Mouse (Mus musculus) limb, embryonic 15.5 days (tissue): ENCODE data around the gene Arhgap10. TPM values are rescaled to one million over a fixed set of nuclear protein-coding genes. Genes with fewer than 3 reads are reported as not detected.
A peak's percentile ranks its signal among the peaks of the same experiment; 100 is the strongest.

ENCODE experiments used
- ATAC-seq: fragments of 200-750 bp; cut with Nextera tagmentation; 2 replicates; pipeline ENCODE4 v1.8.0; 2017; ENCODE audit warnings: low read depth, moderate TSS enrichment; ENCODE audit not compliant: insufficient number of reproducible peaks, low FRiP score, low TSS enrichment
- H3K27ac ChIP-seq: fragments of 300-500 bp; sonication (generic); 2 replicates; pipeline ENCODE4 v1.5.1; 2015; ENCODE audit warnings: moderate library complexity, mild to moderate bottlenecking, inconsistent platforms
- H3K27me3 ChIP-seq: fragments of 300-500 bp; sonication (generic); 2 replicates; pipeline ENCODE4 v1.6.1; 2015; ENCODE audit warnings: inconsistent platforms
- H3K36me3 ChIP-seq: fragments of 300-500 bp; sonication (generic); 2 replicates; pipeline ENCODE4 v1.6.1; 2015; ENCODE audit warnings: inconsistent platforms
- H3K4me1 ChIP-seq: fragments of 300-500 bp; sonication (generic); 2 replicates; pipeline ENCODE4 v1.6.1; 2015; ENCODE audit warnings: inconsistent platforms
- H3K4me2 ChIP-seq: fragments of 300-500 bp; sonication (generic); 2 replicates; pipeline ENCODE4 v1.6.1; 2015; ENCODE audit warnings: mild to moderate bottlenecking, inconsistent platforms
- H3K4me3 ChIP-seq: fragments of 300-500 bp; sonication (generic); 2 replicates; pipeline ENCODE4 v1.5.1; 2015; ENCODE audit warnings: mild to moderate bottlenecking, inconsistent platforms
- H3K9ac ChIP-seq: fragments of 300-500 bp; sonication (generic); 2 replicates; pipeline ENCODE4 v1.6.1; 2015; ENCODE audit warnings: inconsistent platforms
- H3K9me3 ChIP-seq: fragments of 300-500 bp; sonication (generic); 2 replicates; pipeline ENCODE4 v1.6.1; 2016; ENCODE audit warnings: inconsistent platforms
- WGBS: fragments of 180-500 bp; shearing (Covaris S2); methylation state at CpG from one replicate; pipeline ENCODE4 v1.1.7; 2015; 5-methylcytosine and 5-hydroxymethylcytosine counted together
- polyA plus RNA-seq: library from polyadenylated mRNA; unstranded; fragments of >200 nt; fragmentation: Nextera tagmentation; extraction: Ambion mirVana; gene quantifications from 2 replicates; pipeline ENCODE4 v1.2.1, GENCODE M21; 2015

The Arhgap10 gene
- polyA plus RNA-seq, 1 experiment from 2014 or later, result 28.1 TPM

GRCm38 (mm10) chr8:77534358-77534992 lies 16.7 kb upstream of the Arhgap10 start:
- no peaks in the 10 kb centered on the region for H3K9me3 ChIP-seq
- no peak overlapping the region for H3K4me2 ChIP-seq
- H3K27ac ChIP-seq, result no peak overlapping the region
- no peaks in the 10 kb centered on the region for H3K4me1 ChIP-seq
- WGBS, result 75% methylated on average over 8 of the region's 8 CpGs
- H3K27me3 ChIP-seq, result no peaks in the 10 kb centered on the region
- no peaks in the 10 kb centered on the region for H3K36me3 ChIP-seq
- ATAC-seq, result 0 out of 2 replicates have a peak, but pooled peaks have one; percentile 48
- no peak overlapping the region for H3K9ac ChIP-seq
- no peak overlapping the region for H3K4me3 ChIP-seq

DNA sequence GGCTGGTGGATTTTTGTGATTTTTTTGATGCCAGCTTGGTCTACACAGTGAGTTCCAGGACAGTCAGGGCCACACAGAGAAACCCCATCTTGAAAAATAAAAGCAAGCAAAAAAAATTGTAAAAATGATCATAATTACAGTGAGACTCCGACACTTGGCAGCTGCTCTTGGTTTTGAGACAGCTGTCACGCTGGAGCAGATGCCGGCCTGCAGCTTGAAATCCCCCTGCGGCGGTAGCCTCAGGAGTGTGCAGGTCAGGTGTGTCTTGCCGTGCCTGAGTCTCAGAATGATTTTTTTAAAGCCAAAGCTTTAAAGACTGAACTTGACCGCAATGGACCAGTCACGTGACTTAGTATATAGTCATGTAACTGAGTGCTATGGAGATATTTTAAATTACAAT lies 8.4 kb upstream of the Arhgap10 start:
- no peaks in the 10 kb centered on the region; the same call in 1 of the 2 replicates for H3K27me3 ChIP-seq
- WGBS, result 49% methylated on average over 8 of the region's 8 CpGs
- H3K4me2 ChIP-seq, result no peak overlapping the region
- H3K4me3 ChIP-seq, result no peak overlapping the region
- H3K9ac ChIP-seq, result no peak overlapping the region
- no peak overlapping the region for H3K27ac ChIP-seq
- no peaks in the 10 kb centered on the region for H3K9me3 ChIP-seq
- no peaks in the 10 kb centered on the region for H3K36me3 ChIP-seq
- peaks cover 7% of the 10 kb centered on the region; the same call in 1 of the 2 replicates for H3K4me1 ChIP-seq
- no peak for ATAC-seq

DNA sequence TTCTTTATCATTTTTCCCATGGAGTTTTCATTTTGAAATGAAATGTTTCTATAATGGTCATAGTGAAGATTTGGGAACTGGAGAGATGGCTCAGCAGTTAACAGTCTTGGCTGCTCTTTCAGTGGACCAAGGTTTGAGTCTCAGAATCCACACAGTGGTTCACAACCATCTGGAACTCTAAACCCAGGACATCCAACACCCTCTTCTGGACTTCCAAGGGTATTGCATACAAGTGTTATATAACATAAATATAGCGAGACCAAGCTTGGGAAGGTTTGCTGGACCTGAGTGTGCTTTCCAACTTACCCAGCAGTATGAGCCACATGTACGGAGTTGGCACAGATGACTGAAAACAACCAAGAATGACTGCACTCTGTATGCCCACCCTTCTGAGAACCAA lies 7.2 kb upstream of the Arhgap10 start:
- ATAC-seq, result no peak
- no peak overlapping the region for H3K4me3 ChIP-seq

DNA sequence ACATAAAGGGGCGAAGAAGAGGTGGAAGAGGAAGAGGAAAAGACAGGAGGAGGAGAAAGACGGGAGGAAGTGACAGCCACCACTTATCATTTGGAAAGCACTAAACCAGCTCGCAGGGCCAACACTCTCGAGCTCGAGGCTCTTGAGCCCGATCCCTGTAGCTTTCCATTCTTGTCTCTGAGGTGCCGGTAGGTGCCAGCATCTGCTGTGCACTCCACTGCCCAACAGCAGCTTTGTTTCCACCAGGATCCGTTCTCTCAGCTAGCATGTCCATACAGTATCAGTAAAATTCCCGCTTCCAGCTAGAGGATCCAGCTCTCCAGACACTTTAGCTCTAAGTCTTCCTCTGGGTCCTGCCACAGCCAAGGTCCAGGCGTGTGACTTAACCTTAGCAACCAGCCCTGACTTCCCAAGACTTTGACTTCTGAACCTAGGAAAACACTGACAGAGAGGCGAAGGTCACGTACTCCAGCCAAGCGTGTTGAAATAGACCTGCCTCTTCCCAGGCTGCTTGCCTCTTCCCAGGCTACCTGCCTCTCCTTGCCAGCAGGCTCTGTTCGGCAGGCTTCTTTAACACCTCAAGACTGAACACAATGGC lies 6.4 kb upstream of the Arhgap10 start:
- H3K9ac ChIP-seq, result no peak overlapping the region
- no peaks in the 10 kb centered on the region for H3K36me3 ChIP-seq
- H3K27me3 ChIP-seq, result no peaks in the 10 kb centered on the region; the same call in 1 of the 2 replicates
- 62% methylated on average over 14 of the region's 14 CpGs for WGBS
- ATAC-seq, result no peak
- no peaks in the 10 kb centered on the region for H3K9me3 ChIP-seq
- peaks cover 13% of the 10 kb centered on the region; the same call in 1 of the 2 replicates for H3K4me1 ChIP-seq
- no peak overlapping the region for H3K4me2 ChIP-seq
- no peak overlapping the region for H3K27ac ChIP-seq
- H3K4me3 ChIP-seq, result no peak overlapping the region

More for the DNA sequence above, 7.2 kb upstream of the Arhgap10 start:
- Histone ChIP-seq H3K4me1 (peaks cover 12% of the 10 kb centered on the region; the same call in 1 of the 2 replicates), H3K4me2 (no peak overlapping the region), H3K27ac (no peak overlapping the region), H3K27me3 (no peaks in the 10 kb centered on the region; the same call in 1 of the 2 replicates), H3K36me3 (no peaks in the 10 kb centered on the region), H3K9ac (no peak overlapping the region), H3K9me3 (no peaks in the 10 kb centered on the region)
- WGBS, result 98% methylated on average over 2 of the region's 2 CpGs

GRCm38 (mm10) chr8:77522984-77523383 lies 5.2 kb upstream of the Arhgap10 start:
- no peaks in the 10 kb centered on the region; the same call in 1 of the 2 replicates for H3K27me3 ChIP-seq
- H3K27ac ChIP-seq, result no peak overlapping the region
- H3K4me2 ChIP-seq, result no peak overlapping the region
- H3K4me1 ChIP-seq, result peaks cover 20% of the 10 kb centered on the region
- H3K36me3 ChIP-seq, result no peaks in the 10 kb centered on the region
- ATAC-seq, result no peak
- WGBS, result 60% methylated on average over 8 of the region's 8 CpGs
- no peaks in the 10 kb centered on the region for H3K9me3 ChIP-seq
- no peak overlapping the region for H3K4me3 ChIP-seq
- H3K9ac ChIP-seq, result no peak overlapping the region

DNA sequence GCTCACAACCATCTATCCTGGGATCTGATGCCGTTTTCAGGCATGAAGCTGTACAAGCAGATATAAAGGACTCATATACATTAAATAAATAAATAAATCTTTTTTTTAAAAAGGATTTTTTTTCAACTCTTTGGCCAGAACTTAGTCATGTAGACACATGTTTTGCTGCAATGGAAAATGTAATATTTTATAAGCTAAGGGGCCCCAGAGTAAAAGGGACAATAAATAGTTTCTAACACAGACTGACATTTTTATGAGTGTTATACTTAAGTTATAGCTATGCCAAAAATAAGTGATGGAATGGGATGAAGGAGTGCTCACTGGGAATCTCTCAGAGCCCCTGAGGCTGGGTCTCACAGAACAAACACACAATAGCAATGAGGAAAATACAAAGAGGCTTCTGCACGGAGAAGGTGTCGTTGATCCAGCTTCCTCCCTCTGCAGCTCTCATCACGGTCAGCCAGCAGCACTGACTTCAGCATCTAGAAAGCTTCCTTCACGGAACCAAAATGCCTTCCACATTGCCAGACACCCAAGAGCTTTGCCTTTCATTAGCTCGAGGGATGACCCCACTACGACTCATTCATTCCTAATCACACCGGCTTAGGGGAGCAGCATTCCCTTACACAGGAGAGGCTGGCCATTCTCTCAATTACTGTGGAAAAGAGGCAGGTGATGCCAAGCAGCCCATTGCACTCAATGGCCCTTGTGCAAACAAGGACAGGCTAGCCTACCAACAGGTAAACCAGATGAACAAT lies 3.5 kb upstream of the Arhgap10 start:
- peaks cover 29% of the 10 kb centered on the region for H3K4me1 ChIP-seq
- H3K9ac ChIP-seq, result no peak overlapping the region
- no peak overlapping the region for H3K27ac ChIP-seq
- H3K4me3 ChIP-seq, result no peak overlapping the region
- H3K9me3 ChIP-seq, result no peaks in the 10 kb centered on the region
- no peaks in the 10 kb centered on the region; the same call in 1 of the 2 replicates for H3K27me3 ChIP-seq
- 34% methylated on average over 8 of the region's 8 CpGs for WGBS
- no peak overlapping the region for H3K4me2 ChIP-seq
- ATAC-seq, result no peak
- H3K36me3 ChIP-seq, result no peaks in the 10 kb centered on the region

- Histone ChIP-seq H3K36me3 (no peaks in the 10 kb centered on the region), H3K27me3 (no peaks in the 10 kb centered on the region; the same call in 1 of the 2 replicates), H3K9me3 (no peaks in the 10 kb centered on the region), H3K4me3 (no peak overlapping the region), H3K4me2 (no peak overlapping the region), H3K9ac (no peak overlapping the region), H3K27ac (no peak overlapping the region), H3K4me1 (peaks cover 35% of the 10 kb centered on the region)
- no peak for ATAC-seq
- WGBS, result 79% methylated on average over 4 of the region's 4 CpGs
Measured at GRCm38 (mm10) chr8:77520601-77521000, 2.8 kb upstream of the Arhgap10 start.

DNA sequence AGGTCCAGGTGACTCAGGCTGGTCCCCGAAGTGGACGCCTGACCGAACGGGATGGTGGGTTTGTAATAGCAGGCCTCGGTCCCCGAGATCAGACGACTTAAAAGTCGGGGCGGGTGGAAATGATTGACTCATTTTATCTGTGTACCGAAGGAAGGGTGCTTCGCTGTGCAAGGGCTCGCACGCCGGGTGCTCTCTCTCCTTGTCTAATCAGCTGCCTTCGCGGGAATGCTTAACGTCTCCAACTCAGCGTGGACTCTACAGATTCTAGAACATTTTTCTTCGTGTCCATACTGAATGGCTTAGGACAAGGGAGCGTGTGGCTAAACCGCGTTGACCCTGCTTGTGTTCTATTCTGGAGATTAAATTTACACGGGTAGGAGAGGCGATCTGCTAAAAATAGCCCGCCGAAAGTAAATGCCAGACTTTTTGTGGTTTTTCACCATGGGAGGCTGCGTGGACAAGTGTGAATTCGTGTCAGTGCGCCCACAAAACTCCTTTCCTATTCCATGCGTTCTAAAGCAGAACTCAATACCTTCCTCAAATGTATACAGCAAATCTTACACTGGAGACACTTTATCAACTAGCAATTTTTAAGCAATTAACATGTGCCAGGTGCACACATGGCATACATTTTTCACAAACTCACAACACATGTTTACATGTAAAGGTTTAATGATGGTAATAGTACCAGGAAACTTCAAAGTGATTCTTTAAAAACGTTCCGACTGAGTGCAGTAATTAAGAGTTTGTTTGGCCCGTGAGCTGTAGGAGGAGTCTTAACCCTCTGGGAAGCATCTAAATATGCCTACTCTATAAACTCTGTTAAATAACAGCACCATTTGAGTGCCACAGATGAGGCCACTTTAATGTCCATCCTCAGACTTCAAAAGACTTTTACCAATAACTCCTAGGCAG lies 705 bp upstream of the Arhgap10 start:
- Histone ChIP-seq H3K4me3 (peak overlapping the region; percentile 79), H3K27ac (peak overlapping the region; percentile 92), H3K4me2 (peak overlapping the region; percentile 75), H3K27me3 (no peaks in the 10 kb centered on the region; the same call in 1 of the 2 replicates), H3K9me3 (no peaks in the 10 kb centered on the region), H3K4me1 (peaks cover 47% of the 10 kb centered on the region), H3K36me3 (no peaks in the 10 kb centered on the region), H3K9ac (peak overlapping the region; percentile 54)
- ATAC-seq, result no peak
- whole genome bisulfite sequencing, result 2% methylated on average over 33 of the region's 33 CpGs

DNA sequence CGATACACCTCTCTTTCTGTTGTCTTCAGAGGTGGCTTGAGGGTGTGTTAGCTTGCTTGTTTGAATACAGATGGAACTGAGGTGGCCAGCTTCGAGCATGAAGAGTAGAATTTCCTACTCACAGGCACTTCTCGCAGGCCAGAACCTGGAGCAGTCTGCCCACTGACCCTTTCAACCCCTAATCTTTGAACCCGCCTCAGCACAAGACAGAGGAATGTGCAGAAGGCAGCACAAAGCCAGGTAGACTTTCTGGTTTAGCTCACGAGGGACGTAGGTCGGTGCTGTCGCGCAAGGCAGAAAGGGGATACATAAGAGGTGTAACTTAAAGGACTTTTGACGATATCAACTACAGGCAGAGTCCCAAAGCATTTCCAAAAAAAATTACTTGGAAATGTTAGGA lies 908 bp downstream of the Arhgap10 start:
- no peaks in the 10 kb centered on the region for H3K27me3 ChIP-seq
- peak overlapping the region; percentile 78 for H3K9ac ChIP-seq
- peaks cover 53% of the 10 kb centered on the region for H3K4me1 ChIP-seq
- H3K9me3 ChIP-seq, result no peaks in the 10 kb centered on the region
- peak overlapping the region; percentile 75 for H3K4me2 ChIP-seq
- H3K27ac ChIP-seq, result peak overlapping the region; percentile 92; the same call in 1 of the 2 replicates
- ATAC-seq, result no peak
- H3K4me3 ChIP-seq, result peak overlapping the region; percentile 79
- no peaks in the 10 kb centered on the region for H3K36me3 ChIP-seq
- WGBS, result 3% methylated on average over 10 of the region's 10 CpGs

- no peak for ATAC-seq
- H3K4me2 ChIP-seq, result peak overlapping the region; percentile 75
- H3K36me3 ChIP-seq, result no peaks in the 10 kb centered on the region
- H3K4me1 ChIP-seq, result peaks cover 57% of the 10 kb centered on the region
- H3K27me3 ChIP-seq, result no peaks in the 10 kb centered on the region
- WGBS, result 58% methylated on average over 8 of the region's 8 CpGs
- H3K27ac ChIP-seq, result no peak overlapping the region
- H3K4me3 ChIP-seq, result peak overlapping the region; percentile 79
- H3K9ac ChIP-seq, result no peak overlapping the region
- H3K9me3 ChIP-seq, result no peaks in the 10 kb centered on the region
Measured at GRCm38 (mm10) chr8:77515786-77516185, 2.0 kb downstream of the Arhgap10 start.

- 78% methylated on average over 8 of the region's 8 CpGs for WGBS
- Histone ChIP-seq H3K36me3 (no peaks in the 10 kb centered on the region), H3K27ac (no peak overlapping the region), H3K9ac (no peak overlapping the region), H3K4me3 (no peak overlapping the region), H3K9me3 (no peaks in the 10 kb centered on the region), H3K27me3 (no peaks in the 10 kb centered on the region), H3K4me1 (peaks cover 55% of the 10 kb centered on the region), H3K4me2 (no peak overlapping the region)
- no peak for ATAC-seq
Measured at GRCm38 (mm10) chr8:77515201-77515600, 2.6 kb downstream of the Arhgap10 start.
